Mouse (Mus musculus): ENCODE measurements around the gene Ybx2.

DNA sequence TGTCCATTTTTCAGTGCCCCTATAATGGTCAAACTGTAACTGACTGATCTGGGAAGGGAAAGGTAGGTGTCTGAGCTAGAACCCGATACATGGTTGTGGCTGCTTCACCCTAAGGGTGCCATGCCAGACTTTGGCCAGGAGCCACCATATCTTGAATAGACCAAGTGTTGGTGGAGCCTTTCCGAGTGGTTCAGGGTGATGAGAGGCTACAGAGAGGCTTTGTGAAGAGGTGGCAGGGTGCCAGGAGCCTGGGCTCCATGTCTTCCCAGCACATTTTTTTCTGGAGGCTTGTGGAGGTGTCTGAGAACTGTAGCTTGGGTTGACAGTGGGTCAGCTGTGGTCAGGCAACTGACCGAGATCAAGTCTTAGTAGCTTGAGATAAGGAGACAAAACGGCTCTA is 44.1 kb upstream of the Ybx2 start:
- TF ChIP-seq CTCF (IDR thresholded peaks at IDR 0.05; ENCODE audit: control insufficient read depth, insufficient read depth, low read length) (no peak), POLR2A (IDR thresholded peaks at IDR 0.05; ENCODE audit: borderline replicate concordance, control insufficient read depth, low read depth, low read length) (no peak)
